Mouse (Mus musculus): Measurements from ENCODE around the gene Chrnb1. TPM values are rescaled to one million over a fixed set of nuclear protein-coding genes. Genes with fewer than 3 reads are reported as not detected.
A peak's percentile ranks its signal among the peaks of the same experiment; 100 is the strongest.

The Chrnb1 gene
- polyA plus RNA-seq, 1 experiment from 2014 or later, result 3.5 TPM

- Histone ChIP-seq H3K4me1 (replicated peaks; ENCODE audit: control insufficient read depth, insufficient read depth, low read length) (no peaks in the 10 kb centered on the region), H3K27me3 (replicated peaks; ENCODE audit: control insufficient read depth, insufficient read depth, low read length) (no peaks in the 10 kb centered on the region), H3K4me3 (ENCODE audit: low read depth, low read length) (no peak overlapping the region), H3K9ac (ENCODE audit: low read length) (no peak overlapping the region), H3K4me2 (ENCODE audit: low read length) (no peak overlapping the region), H3K9me3 (ENCODE audit: control insufficient read depth, low read length) (no peaks in the 10 kb centered on the region), H3K27ac (ENCODE audit: low read depth) (no peak overlapping the region), H3K36me3 (ENCODE audit: control insufficient read depth, insufficient read depth, low read length) (no peaks in the 10 kb centered on the region)
- DNase-seq (ENCODE audit: low spot score) (no peak), ATAC-seq (replicated peaks; ENCODE audit: low FRiP score, low TSS enrichment, low read depth) (no peak)
- WGBS, result 60% methylated on average over 5 of the region's 5 CpGs
Observed at GRCm38 (mm10) chr11:69789431-69789830, 6.3 kb downstream of the Chrnb1 start.

GRCm38 (mm10) chr11:69787306-69787705, 8.4 kb downstream of the Chrnb1 start:
- Histone ChIP-seq H3K36me3 (ENCODE audit: control insufficient read depth, insufficient read depth, low read length) (no peaks in the 10 kb centered on the region), H3K27me3 (replicated peaks; ENCODE audit: control insufficient read depth, insufficient read depth, low read length) (no peaks in the 10 kb centered on the region), H3K4me1 (replicated peaks; ENCODE audit: control insufficient read depth, insufficient read depth, low read length) (no peaks in the 10 kb centered on the region), H3K9ac (ENCODE audit: low read length) (no peak overlapping the region), H3K4me2 (ENCODE audit: low read length) (no peak overlapping the region), H3K9me3 (ENCODE audit: control insufficient read depth, low read length) (no peaks in the 10 kb centered on the region), H3K4me3 (ENCODE audit: low read depth, low read length) (no peak overlapping the region), H3K27ac (ENCODE audit: low read depth) (no peak overlapping the region)
- peak; percentile 47 for DNase-seq (ENCODE audit: low spot score)
- 94% methylated on average over 5 of the region's 5 CpGs for WGBS
- no peak for ATAC-seq (replicated peaks; ENCODE audit: low FRiP score, low TSS enrichment, low read depth)

DNA sequence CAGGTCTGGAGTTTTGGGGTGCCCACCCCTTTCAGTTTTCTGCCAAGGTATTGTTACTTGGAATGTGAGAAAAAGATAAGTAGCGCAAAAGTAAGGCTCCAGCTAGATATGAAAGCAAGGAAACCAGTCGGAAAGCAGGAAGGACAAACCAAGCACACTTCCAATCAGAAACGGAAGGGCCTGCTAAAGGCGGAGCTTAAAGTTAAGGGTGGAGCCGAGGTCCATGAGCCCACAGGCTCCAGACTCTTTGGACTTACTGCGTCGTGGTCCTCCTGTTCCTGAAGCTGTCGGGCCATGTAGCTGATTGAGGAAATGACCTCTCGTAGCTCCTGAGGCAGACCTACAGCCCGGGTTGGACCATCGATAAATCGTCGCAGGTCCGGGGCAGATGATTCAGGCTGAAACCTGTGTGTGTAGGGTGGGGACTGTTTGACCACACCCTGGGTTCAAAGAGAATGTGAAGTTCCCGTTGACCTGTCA, 10.9 kb downstream of the Chrnb1 start:
- H3K9ac ChIP-seq (ENCODE audit: low read length), result no peak overlapping the region

GRCm38 (mm10) chr11:69781828-69782227, 13.9 kb downstream of the Chrnb1 start:
- Histone ChIP-seq H3K27me3 (replicated peaks; ENCODE audit: control insufficient read depth, insufficient read depth, low read length) (no peaks in the 10 kb centered on the region), H3K9ac (ENCODE audit: low read length) (no peak overlapping the region), H3K4me2 (ENCODE audit: low read length) (no peak overlapping the region), H3K36me3 (ENCODE audit: control insufficient read depth, insufficient read depth, low read length) (no peaks in the 10 kb centered on the region; the same call in 1 of the 2 replicates), H3K4me1 (replicated peaks; ENCODE audit: control insufficient read depth, insufficient read depth, low read length) (no peaks in the 10 kb centered on the region), H3K4me3 (ENCODE audit: low read depth, low read length) (no peak overlapping the region), H3K27ac (ENCODE audit: low read depth) (no peak overlapping the region), H3K9me3 (ENCODE audit: control insufficient read depth, low read length) (no peaks in the 10 kb centered on the region)
- WGBS, result 31% methylated on average over 4 of the region's 4 CpGs
- DNase-seq (ENCODE audit: low spot score) (no peak), ATAC-seq (replicated peaks; ENCODE audit: low FRiP score, low TSS enrichment, low read depth) (no peak)

More for the DNA sequence above, 10.9 kb downstream of the Chrnb1 start:
- no peak for DNase-seq (ENCODE audit: low spot score)
- H3K9me3 ChIP-seq (ENCODE audit: control insufficient read depth, low read length), result no peaks in the 10 kb centered on the region
- no peaks in the 10 kb centered on the region for H3K27me3 ChIP-seq (replicated peaks; ENCODE audit: control insufficient read depth, insufficient read depth, low read length)
- 34% methylated on average over 15 of the region's 15 CpGs for WGBS
- H3K27ac ChIP-seq (ENCODE audit: low read depth), result no peak overlapping the region
- no peaks in the 10 kb centered on the region for H3K4me1 ChIP-seq (replicated peaks; ENCODE audit: control insufficient read depth, insufficient read depth, low read length)
- peak overlapping the region; percentile 13 for H3K4me3 ChIP-seq (ENCODE audit: low read depth, low read length)
- peak; percentile 56; the same call in 1 of the 2 replicates for ATAC-seq (replicated peaks; ENCODE audit: low FRiP score, low TSS enrichment, low read depth)
- H3K36me3 ChIP-seq (ENCODE audit: control insufficient read depth, insufficient read depth, low read length), result no peaks in the 10 kb centered on the region
- H3K4me2 ChIP-seq (ENCODE audit: low read length), result peak overlapping the region; percentile 34

DNA sequence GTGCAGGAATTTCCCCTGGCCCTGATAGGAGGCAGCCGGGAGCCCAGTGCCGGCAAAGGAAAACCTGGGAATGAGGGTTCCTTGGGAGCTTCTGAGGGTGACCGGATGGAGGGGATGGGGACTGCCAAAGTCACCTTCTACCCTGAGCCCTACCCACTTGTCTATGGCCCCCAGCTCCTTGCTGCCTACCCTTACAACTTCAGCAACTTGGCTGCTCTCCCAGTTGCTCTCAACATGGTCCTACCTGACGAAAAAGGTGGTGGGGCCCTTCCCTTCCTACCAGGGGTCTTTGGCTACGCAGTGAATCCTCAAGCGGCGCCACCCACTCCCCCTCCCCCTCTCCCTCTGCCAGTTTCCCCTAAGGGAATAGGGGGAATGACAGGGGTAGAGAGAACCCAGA, 16.8 kb downstream of the Chrnb1 start:
- DNase-seq (ENCODE audit: low spot score), result no peak
- 47% methylated on average over 7 of the region's 7 CpGs for WGBS

DNA sequence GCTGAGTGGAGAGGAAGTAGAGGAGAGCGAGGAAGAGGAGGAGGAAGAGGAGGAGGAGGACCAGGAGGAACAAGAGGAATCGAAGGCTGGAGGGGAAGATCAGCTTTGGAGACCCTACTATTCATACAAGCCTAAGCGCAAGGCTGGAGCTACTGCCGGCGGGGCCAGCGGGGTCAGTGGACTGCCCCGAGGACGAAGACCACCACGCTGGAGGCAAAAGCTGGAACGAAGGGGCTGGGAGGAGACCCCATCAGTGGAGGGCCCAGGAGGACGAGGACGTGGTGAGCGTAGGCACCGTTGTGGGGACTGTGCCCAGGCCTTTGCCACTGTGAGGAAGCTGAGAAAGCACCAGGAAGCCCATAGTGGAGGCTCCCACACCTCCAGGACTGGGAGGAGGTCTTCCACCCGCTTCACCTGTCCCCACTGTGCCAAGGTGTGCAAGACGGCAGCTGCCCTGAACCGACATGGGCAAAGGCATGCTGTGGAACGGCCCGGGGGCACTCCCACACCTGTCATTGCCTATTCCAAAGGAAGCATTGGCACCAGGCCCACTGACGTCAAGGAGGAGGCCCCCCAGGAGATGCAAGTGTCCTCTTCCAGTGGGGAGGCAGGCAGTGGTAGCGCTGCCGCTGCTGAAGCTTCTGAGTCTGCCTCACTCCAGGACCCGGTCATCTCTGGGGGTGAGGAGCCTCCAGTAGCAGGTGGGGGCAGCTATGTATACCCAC, 17.3 kb downstream of the Chrnb1 start:
- 73% methylated on average over 21 of the region's 23 CpGs for WGBS
- DNase-seq (ENCODE audit: low spot score), result peak; percentile 51
- ATAC-seq (replicated peaks; ENCODE audit: low FRiP score, low TSS enrichment, low read depth), result no peak
- no peak overlapping the region for H3K27ac ChIP-seq (ENCODE audit: low read depth)
- H3K4me1 ChIP-seq (replicated peaks; ENCODE audit: control insufficient read depth, insufficient read depth, low read length), result no peaks in the 10 kb centered on the region
- H3K27me3 ChIP-seq (replicated peaks; ENCODE audit: control insufficient read depth, insufficient read depth, low read length), result no peaks in the 10 kb centered on the region
- no peaks in the 10 kb centered on the region; the same call in 1 of the 2 replicates for H3K36me3 ChIP-seq (ENCODE audit: control insufficient read depth, insufficient read depth, low read length)
- H3K4me3 ChIP-seq (ENCODE audit: low read depth, low read length), result no peak overlapping the region
- no peak overlapping the region for H3K9ac ChIP-seq (ENCODE audit: low read length)
- no peak overlapping the region for H3K4me2 ChIP-seq (ENCODE audit: low read length)
- no peaks in the 10 kb centered on the region for H3K9me3 ChIP-seq (ENCODE audit: control insufficient read depth, low read length)

More for the DNA sequence above, 16.8 kb downstream of the Chrnb1 start:
- Histone ChIP-seq H3K9ac (ENCODE audit: low read length) (no peak overlapping the region), H3K27me3 (replicated peaks; ENCODE audit: control insufficient read depth, insufficient read depth, low read length) (no peaks in the 10 kb centered on the region), H3K9me3 (ENCODE audit: control insufficient read depth, low read length) (no peaks in the 10 kb centered on the region), H3K4me1 (replicated peaks; ENCODE audit: control insufficient read depth, insufficient read depth, low read length) (no peaks in the 10 kb centered on the region), H3K4me3 (ENCODE audit: low read depth, low read length) (no peak overlapping the region), H3K4me2 (ENCODE audit: low read length) (no peak overlapping the region), H3K36me3 (ENCODE audit: control insufficient read depth, insufficient read depth, low read length) (no peaks in the 10 kb centered on the region; the same call in 1 of the 2 replicates), H3K27ac (ENCODE audit: low read depth) (no peak overlapping the region)
- ATAC-seq (replicated peaks; ENCODE audit: low FRiP score, low TSS enrichment, low read depth), result no peak

- peak; percentile 38 for DNase-seq (ENCODE audit: low spot score)
- no peak overlapping the region for H3K9ac ChIP-seq (ENCODE audit: low read length)
- H3K27me3 ChIP-seq (replicated peaks; ENCODE audit: control insufficient read depth, insufficient read depth, low read length), result no peaks in the 10 kb centered on the region
- no peaks in the 10 kb centered on the region for H3K4me1 ChIP-seq (replicated peaks; ENCODE audit: control insufficient read depth, insufficient read depth, low read length)
- no peak overlapping the region for H3K4me3 ChIP-seq (ENCODE audit: low read depth, low read length)
- no peaks in the 10 kb centered on the region; the same call in 1 of the 2 replicates for H3K36me3 ChIP-seq (ENCODE audit: control insufficient read depth, insufficient read depth, low read length)
- no peak overlapping the region for H3K4me2 ChIP-seq (ENCODE audit: low read length)
- ATAC-seq (replicated peaks; ENCODE audit: low FRiP score, low TSS enrichment, low read depth), result no peak
- WGBS, result 65% methylated on average over 26 of the region's 26 CpGs
- no peak overlapping the region for H3K27ac ChIP-seq (ENCODE audit: low read depth)
- no peaks in the 10 kb centered on the region for H3K9me3 ChIP-seq (ENCODE audit: control insufficient read depth, low read length)
Observed at GRCm38 (mm10) chr11:69777504-69778257, 18.1 kb downstream of the Chrnb1 start.

- DNase-seq (ENCODE audit: low spot score) (no peak), ATAC-seq (replicated peaks; ENCODE audit: low FRiP score, low TSS enrichment, low read depth) (no peak)
- Histone ChIP-seq H3K9ac (ENCODE audit: low read length) (no peak overlapping the region), H3K4me3 (ENCODE audit: low read depth, low read length) (no peak overlapping the region), H3K27me3 (replicated peaks; ENCODE audit: control insufficient read depth, insufficient read depth, low read length) (no peaks in the 10 kb centered on the region), H3K4me1 (replicated peaks; ENCODE audit: control insufficient read depth, insufficient read depth, low read length) (no peaks in the 10 kb centered on the region), H3K4me2 (ENCODE audit: low read length) (no peak overlapping the region), H3K9me3 (ENCODE audit: control insufficient read depth, low read length) (no peaks in the 10 kb centered on the region), H3K36me3 (ENCODE audit: control insufficient read depth, insufficient read depth, low read length) (no peaks in the 10 kb centered on the region; the same call in 1 of the 2 replicates), H3K27ac (ENCODE audit: low read depth) (no peak overlapping the region)
- 83% methylated on average over 20 of the region's 20 CpGs for WGBS
Observed at GRCm38 (mm10) chr11:69776488-69776887, 19.3 kb downstream of the Chrnb1 start.
